Mouse (Mus musculus): ENCODE data around the gene Zkscan16.
A peak's percentile ranks its signal among the peaks of the same experiment; 100 is the strongest.

The Zkscan16 gene

GRCm38 (mm10) chr4:58935846-58936245 is 7.6 kb upstream of the Zkscan16 start:
- DNase-seq (ENCODE audit: low spot score in 2 of 2), result no peak

- DNase-seq (ENCODE audit: low spot score in 2 of 2), result no peak
Measured at GRCm38 (mm10) chr4:58941638-58942037, 1.8 kb upstream of the Zkscan16 start.

- no peak for DNase-seq (ENCODE audit: low spot score in 2 of 2)
Measured at GRCm38 (mm10) chr4:58942942-58943341, 486 bp upstream of the Zkscan16 start.

GRCm38 (mm10) chr4:58944206-58944553 is 752 bp downstream of the Zkscan16 start:
- no peak for DNase-seq (ENCODE audit: low spot score in 2 of 2)

GRCm38 (mm10) chr4:58944695-58945094 is 1.3 kb downstream of the Zkscan16 start:
- no peak for DNase-seq (ENCODE audit: low spot score in 2 of 2)

- no peak for DNase-seq (ENCODE audit: low spot score in 2 of 2)
Measured at GRCm38 (mm10) chr4:58948391-58948790, 5.0 kb downstream of the Zkscan16 start.

GRCm38 (mm10) chr4:58952630-58953029 is 9.2 kb downstream of the Zkscan16 start:
- no peak for DNase-seq (ENCODE audit: low spot score in 2 of 2)

- DNase-seq (ENCODE audit: low spot score in 2 of 2), result no peak
Measured at GRCm38 (mm10) chr4:58961719-58962118, 18.3 kb downstream of the Zkscan16 start.

- DNase-seq (ENCODE audit: low spot score in 2 of 2), result no peak
Measured at GRCm38 (mm10) chr4:58963271-58963670, 19.8 kb downstream of the Zkscan16 start.

- no peak for DNase-seq (ENCODE audit: low spot score in 2 of 2)
Measured at GRCm38 (mm10) chr4:58965136-58965535, 21.7 kb downstream of the Zkscan16 start.

GRCm38 (mm10) chr4:58970678-58971077 is 27.2 kb downstream of the Zkscan16 start:
- DNase-seq (ENCODE audit: low spot score in 2 of 2), result peak; percentile 5 to 15

- DNase-seq (ENCODE audit: low spot score in 2 of 2), result no peak
Measured at GRCm38 (mm10) chr4:58975711-58976110, 32.3 kb downstream of the Zkscan16 start.

- DNase-seq (ENCODE audit: low spot score in 2 of 2), result no peak
Measured at GRCm38 (mm10) chr4:58981421-58981820, 38.0 kb downstream of the Zkscan16 start.

- DNase-seq (ENCODE audit: low spot score in 2 of 2), result no peak
Measured at GRCm38 (mm10) chr4:58982806-58983205, 39.4 kb downstream of the Zkscan16 start.

GRCm38 (mm10) chr4:58985157-58985648 is 41.8 kb downstream of the Zkscan16 start:
- peak; percentile 61 to 76 for DNase-seq (ENCODE audit: low spot score in 2 of 2)

GRCm38 (mm10) chr4:58986540-58987190 is 43.2 kb downstream of the Zkscan16 start, which contains the start of gene Ptgr1:
TSS of gene Ptgr1 (minus strand) at chr4:58987119.
- DNase-seq (ENCODE audit: low spot score in 2 of 2), result peak; percentile 69 to 73

GRCm38 (mm10) chr4:58989303-58989898 is 46.0 kb downstream of the Zkscan16 start:
- no peak for DNase-seq (ENCODE audit: low spot score in 2 of 2)

- no peak for DNase-seq (ENCODE audit: low spot score in 2 of 2)
Measured at GRCm38 (mm10) chr4:58990609-58991434, 47.4 kb downstream of the Zkscan16 start.

- no peak for DNase-seq (ENCODE audit: low spot score in 2 of 2)
Measured at GRCm38 (mm10) chr4:58992195-58992594, 48.8 kb downstream of the Zkscan16 start.

- DNase-seq (ENCODE audit: low spot score in 2 of 2), result no peak
Measured at GRCm38 (mm10) chr4:58994762-58995161, 51.3 kb downstream of the Zkscan16 start, which contains the start of gene Dnajc25. TSS of gene Dnajc25 (plus strand) at chr4:58995062.

GRCm38 (mm10) chr4:58995251-58995693 is 51.8 kb downstream of the Zkscan16 start:
- DNase-seq (ENCODE audit: low spot score in 2 of 2), result no peak

- DNase-seq (ENCODE audit: low spot score in 2 of 2), result no peak
Measured at GRCm38 (mm10) chr4:58997081-58997480, 53.7 kb downstream of the Zkscan16 start.

Measured in spleen, postnatal 14 days (tissue).